Mouse (Mus musculus) heart, embryonic 16.5 days (tissue): Measurements from ENCODE around the gene Sall2. TPM values are rescaled to one million over a fixed set of nuclear protein-coding genes. Genes with fewer than 3 reads are reported as not detected.

ENCODE experiments used
- ATAC-seq: fragments of 200-750 bp; cut with Nextera tagmentation; replicated peaks from 2 replicates; pipeline ENCODE4 v1.8.0; 2017; ENCODE audit warnings: moderate number of reproducible peaks; ENCODE audit not compliant: insufficient read depth, low FRiP score; ENCODE audit errors: extremely low read depth
- H3K27ac ChIP-seq: fragments of 300-500 bp; sonication (generic); 2 replicates; pipeline ENCODE4 v1.5.1; 2014; ENCODE audit warnings: mild to moderate bottlenecking, low read length, control low read depth, moderate library complexity
- H3K27me3 ChIP-seq: fragments of 300-500 bp; sonication (generic); 2 replicates; pipeline ENCODE4 v1.6.1; 2014; ENCODE audit warnings: low read length, mixed read lengths; ENCODE audit not compliant: control insufficient read depth, insufficient read depth
- H3K36me3 ChIP-seq: fragments of 300-500 bp; sonication (generic); 2 replicates; pipeline ENCODE4 v1.6.1; 2014; ENCODE audit not compliant: control insufficient read depth, insufficient read depth
- H3K4me1 ChIP-seq: fragments of 300-500 bp; sonication (generic); 2 replicates; pipeline ENCODE4 v1.6.1; 2014; ENCODE audit warnings: low read length, mixed read lengths; ENCODE audit not compliant: control insufficient read depth, insufficient read depth
- H3K4me2 ChIP-seq: fragments of 300-500 bp; sonication (generic); 2 replicates; pipeline ENCODE4 v1.6.1; 2014; ENCODE audit warnings: low read depth, mild to moderate bottlenecking, control low read depth, low read length
- H3K4me3 ChIP-seq: fragments of 300-500 bp; sonication (generic); 2 replicates; pipeline ENCODE4 v1.5.1; 2014; ENCODE audit warnings: mild to moderate bottlenecking, control low read depth, low read length
- H3K9ac ChIP-seq: fragments of 300-500 bp; sonication (generic); 2 replicates; pipeline ENCODE4 v1.6.1; 2014; ENCODE audit warnings: low read length, control low read depth
- H3K9me3 ChIP-seq: fragments of 300-500 bp; sonication (generic); replicated peaks from 2 replicates; pipeline ENCODE4 v1.6.1; 2016; ENCODE audit warnings: low read length; ENCODE audit not compliant: control insufficient read depth
- whole genome bisulfite sequencing: fragments of 180-500 bp; shearing (Covaris S2); extraction: QIAGEN DNeasy Blood & Tissue Kit; methylation state at CpG from one replicate; pipeline ENCODE4 v1.1.7; 2014; 5-methylcytosine and 5-hydroxymethylcytosine counted together
- polyA plus RNA-seq: library from polyadenylated mRNA; unstranded; fragments of >200 nt; fragmentation: Nextera tagmentation; extraction: Ambion mirVana; gene quantifications from 2 replicates; pipeline ENCODE4 v1.2.1, GENCODE M21; 2015

Gene Sall2
- polyA plus RNA-seq, 1 experiment from 2014 or later, result 5.1 TPM

DNA sequence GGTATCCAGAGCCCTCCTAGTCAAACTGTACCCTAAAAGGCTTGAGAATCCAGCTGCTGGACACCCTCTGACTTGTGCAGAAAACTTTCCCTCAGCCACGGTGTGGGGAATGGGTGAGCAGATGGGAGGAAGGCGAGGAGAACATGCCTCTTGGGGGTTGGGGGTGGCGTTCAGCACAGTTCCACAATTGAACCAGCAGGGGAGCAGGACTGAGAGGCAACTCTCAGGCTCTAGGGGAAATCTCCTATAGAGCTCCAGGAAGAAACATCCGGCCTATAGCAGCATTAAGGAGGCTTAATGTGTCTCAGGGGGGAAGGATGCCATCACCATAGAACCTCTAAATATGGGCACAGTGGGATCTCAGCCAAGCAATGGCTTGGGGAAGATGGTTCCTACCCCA is 2.7 kb downstream of the Sall2 start:
- WGBS, result 14% methylated on average over 4 of the region's 4 CpGs
- Histone ChIP-seq H3K4me2 (no peak overlapping the region), H3K9ac (no peak overlapping the region), H3K4me1 (0 out of 2 replicates have a peak, but pooled peaks cover 2% of the 10 kb centered on the region), H3K36me3 (no peaks in the 10 kb centered on the region), H3K4me3 (no peak overlapping the region), H3K27me3 (peaks cover 23% of the 10 kb centered on the region), H3K27ac (no peak overlapping the region), H3K9me3 (no peaks in the 10 kb centered on the region)
- no peak for ATAC-seq

DNA sequence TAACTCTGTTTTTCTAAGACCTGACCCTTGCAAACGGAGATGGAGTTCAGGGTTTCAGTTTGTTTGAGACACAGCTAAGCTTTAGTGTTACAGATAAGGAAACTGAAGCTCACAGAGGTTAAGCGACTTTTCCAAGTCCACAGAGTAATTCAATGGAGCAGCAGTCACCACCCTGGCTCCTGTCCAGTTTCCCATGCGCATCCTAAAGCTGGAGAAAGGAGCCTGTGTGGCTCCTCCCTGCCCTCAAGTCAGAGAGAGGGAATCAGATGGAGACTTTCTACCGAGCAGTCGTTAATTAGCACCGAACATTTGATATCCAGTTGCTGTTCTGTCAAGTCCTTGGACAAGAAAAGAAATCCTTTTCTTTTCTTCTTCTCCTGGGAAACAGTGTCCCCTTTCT is 9.2 kb downstream of the Sall2 start:
- Histone ChIP-seq H3K27ac (no peak overlapping the region), H3K27me3 (0 out of 2 replicates have a peak, but pooled peaks cover 2% of the 10 kb centered on the region), H3K4me1 (peaks cover 9% of the 10 kb centered on the region), H3K4me3 (no peak overlapping the region), H3K9me3 (no peaks in the 10 kb centered on the region), H3K9ac (no peak overlapping the region), H3K36me3 (0 out of 2 replicates have a peak, but pooled peaks cover under 1% of the 10 kb centered on the region), H3K4me2 (no peak overlapping the region)
- no peak for ATAC-seq
- 37% methylated on average over 6 of the region's 6 CpGs for WGBS

DNA sequence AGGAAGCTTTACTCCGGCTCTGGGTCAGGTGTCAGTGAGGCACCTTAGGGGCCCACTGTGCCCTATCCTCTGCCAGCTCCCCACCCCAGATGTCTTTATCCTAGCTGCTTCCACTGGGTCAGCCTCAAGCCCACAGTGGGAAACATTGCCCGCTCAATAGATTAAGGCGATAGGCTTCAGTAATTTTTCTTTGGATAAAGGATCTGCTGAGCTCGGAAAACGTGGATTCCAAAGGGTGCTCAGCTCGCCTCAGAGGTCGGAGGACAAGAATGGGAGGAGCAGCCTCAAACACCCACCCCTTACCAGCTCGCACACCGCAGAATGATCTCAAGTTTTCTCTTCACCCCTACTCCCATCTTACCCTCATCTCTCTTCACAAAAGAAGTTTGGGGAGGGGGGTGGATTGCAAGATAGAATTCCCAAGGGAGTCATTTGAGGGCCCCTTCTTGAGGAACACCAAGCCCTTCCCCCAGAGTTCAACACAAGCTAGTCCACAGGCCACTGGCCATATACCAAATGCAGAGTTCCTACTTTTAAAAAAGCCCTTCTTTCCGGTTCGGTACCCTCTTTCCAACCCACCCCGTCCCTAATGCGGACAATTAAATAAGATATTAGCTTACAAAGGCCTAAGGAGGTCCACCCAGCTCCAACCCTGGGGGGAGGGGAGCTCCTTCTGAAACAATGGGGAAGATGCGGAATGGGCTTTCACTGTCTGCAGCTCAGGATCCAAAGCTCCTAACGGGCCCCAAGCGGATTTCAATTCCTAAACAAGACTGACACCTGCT is 11.9 kb downstream of the Sall2 start:
- peak overlapping the region; percentile 91 for H3K4me2 ChIP-seq
- H3K27me3 ChIP-seq, result no peaks in the 10 kb centered on the region
- H3K4me1 ChIP-seq, result peaks cover 9% of the 10 kb centered on the region
- H3K9me3 ChIP-seq, result no peaks in the 10 kb centered on the region
- H3K9ac ChIP-seq, result peak overlapping the region; percentile 91
- peaks cover 17% of the 10 kb centered on the region for H3K36me3 ChIP-seq
- peak overlapping the region; percentile 94 for H3K4me3 ChIP-seq
- ATAC-seq, result peak; percentile 45
- peak overlapping the region; percentile 59 for H3K27ac ChIP-seq
- 14% methylated on average over 16 of the region's 16 CpGs for WGBS

DNA sequence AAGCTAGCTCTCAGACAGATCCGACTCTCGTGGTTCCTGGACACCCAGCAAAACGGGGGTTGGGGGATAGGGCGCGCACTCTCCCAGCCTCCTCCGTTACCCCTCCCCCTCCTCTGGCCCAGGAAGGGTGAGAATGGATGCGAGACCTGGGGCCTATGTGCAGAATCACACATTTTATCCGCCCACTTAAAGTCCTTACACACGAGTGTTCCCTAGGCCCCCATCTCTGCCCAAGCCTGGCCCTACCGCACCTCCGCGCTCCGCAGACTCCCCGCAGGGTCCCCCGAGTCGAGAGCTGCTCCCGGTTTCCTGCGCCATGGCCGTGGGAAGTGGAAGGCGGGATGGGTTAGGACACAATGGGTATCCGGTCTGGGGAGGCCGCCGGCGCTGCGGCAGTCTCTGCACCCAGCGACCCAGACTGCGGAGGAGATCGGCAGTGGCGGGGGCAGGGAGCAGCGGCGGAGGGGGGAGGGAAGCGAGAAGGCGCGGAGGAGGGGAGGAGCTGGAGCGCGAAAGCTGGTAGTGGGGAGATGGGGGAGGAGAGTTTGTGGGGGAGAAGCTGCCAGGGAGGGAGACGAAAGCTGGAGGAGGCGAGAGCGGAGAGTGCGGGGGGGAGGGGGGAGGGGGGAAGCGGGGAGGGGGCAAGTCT is 12.6 kb downstream of the Sall2 start:
- Histone ChIP-seq H3K4me3 (peak overlapping the region; percentile 94), H3K9me3 (no peaks in the 10 kb centered on the region), H3K9ac (peak overlapping the region; percentile 91), H3K4me2 (peak overlapping the region; percentile 91), H3K27ac (peak overlapping the region; percentile 79), H3K4me1 (peaks cover 9% of the 10 kb centered on the region), H3K36me3 (peaks cover 20% of the 10 kb centered on the region), H3K27me3 (no peaks in the 10 kb centered on the region)
- peak; percentile 75 for ATAC-seq
- WGBS, result 1% methylated on average over 34 of the region's 41 CpGs

DNA sequence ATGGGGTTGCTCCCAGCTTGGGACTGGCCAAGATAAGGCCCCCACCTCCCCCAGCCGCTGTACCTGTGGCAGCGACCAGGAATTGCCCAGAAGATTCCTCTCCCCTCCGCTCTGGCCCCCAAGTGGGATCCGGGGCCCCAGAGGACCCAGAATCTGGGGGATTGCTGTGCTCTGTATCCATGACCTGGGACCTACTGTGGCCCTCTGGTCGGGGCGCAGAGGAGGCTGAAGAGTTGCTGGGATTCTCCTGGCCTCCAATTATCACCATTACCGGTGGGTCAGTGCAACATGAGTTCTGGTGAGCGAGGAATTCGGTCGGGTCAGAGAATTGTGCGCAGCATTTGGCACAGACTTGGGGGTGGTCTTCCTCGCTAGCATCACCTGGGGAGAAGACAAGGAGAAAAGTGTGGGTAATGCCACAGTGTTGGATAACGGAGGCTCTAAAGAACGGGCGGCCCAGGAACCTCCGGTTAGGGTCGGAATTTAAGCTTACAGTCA is 13.2 kb downstream of the Sall2 start:
- peak overlapping the region; percentile 91 for H3K9ac ChIP-seq
- peaks cover 9% of the 10 kb centered on the region for H3K4me1 ChIP-seq
- no peak overlapping the region for H3K27ac ChIP-seq
- ATAC-seq, result no peak
- H3K4me2 ChIP-seq, result peak overlapping the region; percentile 91
- peak overlapping the region; percentile 94 for H3K4me3 ChIP-seq
- peaks cover 23% of the 10 kb centered on the region for H3K36me3 ChIP-seq
- no peaks in the 10 kb centered on the region; the same call in 1 of the 2 replicates for H3K9me3 ChIP-seq
- WGBS, result 7% methylated on average over 17 of the region's 17 CpGs
- no peaks in the 10 kb centered on the region for H3K27me3 ChIP-seq

DNA sequence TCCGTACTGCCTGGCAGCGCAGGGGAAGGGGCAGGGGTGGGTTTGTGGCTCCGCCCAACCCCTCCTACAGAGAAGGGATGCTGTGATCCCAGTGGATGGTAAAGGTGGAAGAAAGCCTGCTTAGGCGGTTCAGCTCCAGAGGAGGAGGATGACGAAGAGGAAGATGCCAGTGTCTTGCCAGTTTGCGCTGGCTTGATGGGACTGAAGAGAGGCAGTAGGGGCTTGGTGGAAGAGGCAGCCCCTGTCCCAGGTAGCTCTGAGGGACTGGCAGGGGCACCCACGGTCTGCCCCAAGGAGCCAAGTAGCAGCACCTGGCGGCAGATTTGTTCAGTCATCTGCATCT is 13.8 kb downstream of the Sall2 start:
- no peak for ATAC-seq
- Histone ChIP-seq H3K27me3 (no peaks in the 10 kb centered on the region), H3K27ac (no peak overlapping the region), H3K36me3 (peaks cover 24% of the 10 kb centered on the region), H3K4me3 (no peak overlapping the region; the same call in 1 of the 2 replicates), H3K9ac (no peak overlapping the region), H3K4me1 (peaks cover 9% of the 10 kb centered on the region), H3K9me3 (no peaks in the 10 kb centered on the region; the same call in 1 of the 2 replicates), H3K4me2 (peak overlapping the region; percentile 91; the same call in 1 of the 2 replicates)
- 59% methylated on average over 8 of the region's 8 CpGs for WGBS

DNA sequence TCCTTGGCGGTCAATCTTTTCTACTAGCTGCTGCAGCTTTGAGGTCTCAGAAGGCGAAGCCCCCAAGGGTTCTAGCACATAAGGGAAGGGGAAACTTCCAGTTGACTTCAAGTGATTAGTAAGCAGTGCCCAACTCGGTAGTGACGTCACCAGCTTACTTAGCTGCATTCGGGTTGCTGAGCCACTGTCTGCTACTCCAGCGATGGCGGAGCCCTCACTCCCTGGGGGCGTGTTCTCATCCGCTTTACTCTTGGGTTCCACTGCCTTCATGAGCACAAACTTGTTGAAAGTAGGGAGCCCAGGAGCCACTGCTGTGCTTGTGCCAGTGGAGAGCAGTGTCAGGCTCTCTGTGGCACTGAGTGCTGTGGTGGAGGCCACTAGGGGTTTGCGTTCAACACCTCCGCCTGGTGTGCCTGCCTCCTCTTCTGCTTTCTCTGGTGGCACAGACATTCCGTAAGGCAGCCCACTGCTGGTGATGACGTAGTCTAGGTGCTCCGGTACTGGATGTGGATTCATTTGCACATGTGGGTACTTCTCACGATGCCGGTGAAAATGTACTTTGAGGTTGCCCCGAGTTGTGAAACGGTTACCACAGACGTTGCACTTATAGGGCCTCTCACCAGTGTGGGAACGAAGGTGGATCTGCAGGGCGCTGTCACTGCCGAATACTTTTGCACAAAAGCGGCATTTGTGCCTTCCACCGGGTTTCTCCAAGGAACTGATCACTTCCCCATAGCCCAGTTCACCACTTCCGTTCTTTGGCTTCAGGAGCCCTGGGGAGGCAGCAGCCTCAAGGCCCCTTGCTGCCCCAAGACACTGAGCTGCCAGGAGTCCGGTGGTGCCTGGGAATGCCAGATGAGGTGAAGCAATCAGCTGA is 14.4 kb downstream of the Sall2 start:
- Histone ChIP-seq H3K9ac (no peak overlapping the region), H3K4me3 (no peak overlapping the region), H3K36me3 (peaks cover 24% of the 10 kb centered on the region), H3K27me3 (no peaks in the 10 kb centered on the region), H3K4me2 (peak overlapping the region; percentile 1; the same call in 1 of the 2 replicates), H3K27ac (no peak overlapping the region), H3K9me3 (no peaks in the 10 kb centered on the region; the same call in 1 of the 2 replicates), H3K4me1 (peaks cover 9% of the 10 kb centered on the region)
- WGBS, result 78% methylated on average over 26 of the region's 26 CpGs
- no peak for ATAC-seq

DNA sequence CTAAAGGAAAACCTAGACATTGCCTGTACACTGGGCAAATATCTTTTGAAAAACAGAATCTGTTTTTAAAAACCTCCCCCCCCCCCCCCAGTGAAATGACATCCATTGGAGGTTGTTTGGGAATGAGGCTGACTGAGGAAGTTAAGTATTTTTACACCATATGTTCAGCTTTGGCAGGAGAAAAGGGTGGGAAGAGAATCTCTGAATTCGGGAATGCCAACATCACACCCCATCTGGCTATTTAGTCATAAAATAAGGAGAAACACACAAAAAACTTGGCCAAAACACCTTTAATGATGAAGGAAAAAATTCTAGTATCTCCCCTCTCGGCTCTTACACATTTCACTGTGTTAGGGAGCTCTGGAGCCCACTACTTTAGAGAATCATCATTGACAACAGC is 17.7 kb downstream of the Sall2 start:
- Histone ChIP-seq H3K4me2 (no peak overlapping the region), H3K9ac (no peak overlapping the region), H3K36me3 (peaks cover 24% of the 10 kb centered on the region), H3K9me3 (no peaks in the 10 kb centered on the region; the same call in 1 of the 2 replicates), H3K4me3 (no peak overlapping the region), H3K4me1 (peaks cover 4% of the 10 kb centered on the region), H3K27me3 (no peaks in the 10 kb centered on the region), H3K27ac (no peak overlapping the region)
- no peak for ATAC-seq
- WGBS, result 86% methylated on average over 2 of the region's 2 CpGs
